Mouse (Mus musculus) mouse embryonic stem cell (cell line): Measurements from ENCODE around the gene Mybphl.

Experiments
- in situ Hi-C, 2 experiments: fragments of 300-500 bp; cut with MboI; formaldehyde crosslinking; loops; 1 replicate in 1 of 2; 3 replicates in 1 of 2; pipeline ENCODE4 v1.14.3; 2019 to 2020; ENCODE audit warnings: low sequenced_read_pairs in 2 of 2, low pct_unique_long_range_greater_than_20kb in 1 of 2, mixed read lengths in 1 of 2; ENCODE audit not compliant: unreplicated experiment in 1 of 2

Gene Mybphl

GRCm38 (mm10) chr3:108364270-108364995 lies at the start of gene Mybphl:
Mybphl (plus strand) TSS chr3:108364911.
- in situ Hi-C loops, result no loop called here

DNA sequence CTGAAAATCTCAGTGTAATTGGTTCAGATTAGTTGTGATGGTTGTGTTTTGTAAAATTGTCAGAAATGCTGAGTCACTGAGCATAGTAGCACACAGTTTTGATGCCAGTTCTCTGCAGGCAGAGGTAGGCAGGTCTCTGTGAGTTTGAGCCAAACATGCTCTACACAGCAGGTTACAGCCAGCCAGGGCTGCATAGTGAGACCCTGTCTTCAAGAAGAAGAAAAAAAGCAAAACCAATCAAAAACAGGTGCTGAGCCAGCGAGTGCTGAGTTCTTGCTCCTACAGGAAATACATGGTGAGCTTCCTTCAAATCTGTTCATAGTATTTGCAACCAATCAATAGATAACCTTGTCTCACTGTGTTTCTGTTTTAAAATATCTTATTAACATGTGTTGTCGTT lies 46.2 kb upstream of the Mybphl start:
- in situ Hi-C loops, result no loop called here

- in situ Hi-C loops, result no loop called here
Observed at GRCm38 (mm10) chr3:108321671-108322070, 43.0 kb upstream of the Mybphl start.

GRCm38 (mm10) chr3:108322136-108322535 lies 42.6 kb upstream of the Mybphl start:
- in situ Hi-C loops, result no loop called here

GRCm38 (mm10) chr3:108322962-108323361 lies 41.7 kb upstream of the Mybphl start:
- in situ Hi-C loops, result no loop called here

GRCm38 (mm10) chr3:108324837-108325236 lies 39.9 kb upstream of the Mybphl start:
- in situ Hi-C loops, result no loop called here

GRCm38 (mm10) chr3:108325521-108325920 lies 39.2 kb upstream of the Mybphl start:
- in situ Hi-C loops, result no loop called here

GRCm38 (mm10) chr3:108327275-108327674 lies 37.4 kb upstream of the Mybphl start:
- in situ Hi-C loops, result no loop called here

DNA sequence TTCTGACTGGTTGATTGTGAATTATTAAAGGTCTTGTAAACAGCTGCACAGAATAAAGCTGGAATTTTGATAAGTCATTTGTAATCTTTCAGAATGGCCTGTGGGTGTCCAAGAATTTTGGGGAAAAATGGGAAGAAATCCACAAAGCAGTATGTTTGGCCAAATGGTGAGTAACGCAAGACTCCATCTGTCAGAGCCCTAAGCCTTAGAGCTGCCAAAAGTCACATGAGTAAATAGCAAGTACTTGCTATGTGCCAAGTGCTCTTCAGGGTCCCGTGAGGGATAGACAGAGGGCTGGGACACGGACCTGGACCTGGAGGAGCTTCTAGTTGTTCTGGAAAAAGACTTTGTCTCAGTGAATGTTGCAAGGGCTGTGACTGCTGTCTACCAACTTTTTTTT lies 36.8 kb upstream of the Mybphl start:
- in situ Hi-C loops, result no loop called here

GRCm38 (mm10) chr3:108328441-108328841 lies 36.3 kb upstream of the Mybphl start:
- in situ Hi-C loops, result no loop called here

GRCm38 (mm10) chr3:108330812-108331211 lies 33.9 kb upstream of the Mybphl start:
- in situ Hi-C loops, result no loop called here

GRCm38 (mm10) chr3:108336878-108337277 lies 27.8 kb upstream of the Mybphl start:
- in situ Hi-C loops, result no loop called here

DNA sequence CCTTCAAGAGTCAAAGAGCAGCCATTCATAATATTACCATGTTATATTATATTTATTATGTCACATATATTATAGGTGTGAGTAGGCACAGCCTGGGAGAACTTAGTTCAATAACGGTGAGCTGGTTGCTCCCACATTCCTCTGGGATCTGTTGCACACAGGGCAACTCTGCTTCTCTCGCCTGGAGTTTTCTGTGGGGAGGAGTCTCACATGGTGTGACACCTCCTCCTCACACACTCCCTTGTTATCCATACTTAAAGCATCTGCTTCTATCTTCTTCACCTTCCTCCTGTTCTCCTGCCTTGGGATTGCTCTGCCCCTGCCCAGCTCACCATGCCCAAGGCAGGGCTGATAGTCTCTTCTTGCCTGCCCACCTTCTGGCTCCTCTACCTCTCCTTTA lies 23.7 kb upstream of the Mybphl start:
- in situ Hi-C loops, result no loop called here

GRCm38 (mm10) chr3:108342185-108342584 lies 22.5 kb upstream of the Mybphl start:
- in situ Hi-C loops, result no loop called here

DNA sequence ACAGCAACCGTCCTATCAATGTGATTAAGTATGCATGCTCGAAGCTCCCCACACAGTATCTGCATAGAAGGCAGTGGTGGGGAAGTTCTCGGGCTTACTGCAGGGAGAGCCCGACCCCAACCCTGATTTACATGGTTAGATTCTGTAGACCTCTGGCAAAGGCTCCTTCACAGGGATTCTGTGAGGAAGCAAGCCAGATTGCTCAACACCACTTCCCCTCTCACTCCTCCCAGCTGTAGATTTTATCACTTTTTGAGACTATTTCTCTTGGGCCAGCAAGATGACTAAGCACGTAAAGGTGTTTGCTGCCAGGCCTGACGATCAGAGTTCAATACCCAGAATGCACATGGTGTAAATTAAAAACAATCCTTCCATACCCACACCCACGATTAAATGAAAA lies 18.9 kb upstream of the Mybphl start:
- in situ Hi-C loops, result no loop called here

DNA sequence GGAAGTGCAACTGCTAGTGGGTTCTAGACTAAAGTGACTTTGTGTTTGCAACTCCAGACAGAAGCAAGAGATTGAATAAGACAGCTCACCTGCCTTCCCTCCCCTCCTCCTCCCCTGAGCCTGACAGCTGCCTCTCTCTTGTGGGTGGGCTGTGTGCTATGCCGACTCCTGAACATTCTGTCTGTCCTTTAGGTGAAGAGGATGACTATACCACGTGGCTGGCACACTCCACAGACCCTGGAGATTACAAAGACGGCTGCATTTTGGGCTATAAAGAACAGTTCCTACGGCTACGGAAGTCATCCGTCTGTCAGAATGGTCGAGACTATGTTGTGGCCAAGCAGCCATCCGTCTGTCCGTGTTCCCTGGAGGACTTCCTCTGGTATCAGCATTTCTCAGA lies 16.3 kb upstream of the Mybphl start:
- in situ Hi-C loops, result no loop called here

DNA sequence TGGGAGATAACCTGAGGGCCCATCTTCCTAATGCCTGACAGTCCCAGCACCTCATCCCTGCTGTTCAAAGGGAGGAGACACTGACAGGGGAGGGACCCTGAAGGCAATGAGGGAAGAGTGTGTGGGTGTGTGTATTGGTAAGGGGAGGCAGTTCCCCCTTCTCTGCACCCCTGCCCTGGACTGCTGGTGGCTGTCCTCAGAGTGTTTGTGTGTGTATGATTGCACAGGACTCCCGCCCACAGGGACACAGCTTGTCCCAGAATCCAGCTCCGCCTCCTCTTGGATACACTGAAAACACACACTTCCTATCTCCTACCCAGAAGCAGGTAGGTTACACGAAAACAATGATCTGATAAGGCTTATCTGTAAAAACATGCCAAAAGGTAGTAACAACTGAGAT lies 9.5 kb upstream of the Mybphl start:
- in situ Hi-C loops, result no loop called here

DNA sequence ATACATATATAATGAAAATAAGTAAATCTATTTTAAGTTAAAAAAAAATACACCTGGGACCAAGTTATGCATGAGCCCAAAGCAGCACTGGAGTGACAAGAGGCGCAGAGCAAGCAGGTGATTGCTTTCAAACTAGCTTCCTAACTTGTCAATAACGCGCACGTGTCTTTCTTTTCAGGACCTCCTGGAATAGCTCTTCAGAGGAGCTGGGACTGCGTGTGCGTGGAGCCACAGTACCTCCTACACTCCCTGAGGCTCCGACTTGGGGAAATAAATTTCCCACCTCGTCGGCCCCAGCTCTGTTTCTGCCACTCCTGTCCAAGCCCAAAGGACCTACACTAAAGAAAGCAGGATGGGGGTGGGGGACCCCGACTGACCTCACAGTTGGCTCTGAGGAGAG lies 7.7 kb upstream of the Mybphl start:
- in situ Hi-C loops, result no loop called here

GRCm38 (mm10) chr3:108358445-108358844 lies 6.3 kb upstream of the Mybphl start:
- in situ Hi-C loops, result no loop called here

- in situ Hi-C loops, result no loop called here
Observed at GRCm38 (mm10) chr3:108360894-108361293, 3.8 kb upstream of the Mybphl start.

DNA sequence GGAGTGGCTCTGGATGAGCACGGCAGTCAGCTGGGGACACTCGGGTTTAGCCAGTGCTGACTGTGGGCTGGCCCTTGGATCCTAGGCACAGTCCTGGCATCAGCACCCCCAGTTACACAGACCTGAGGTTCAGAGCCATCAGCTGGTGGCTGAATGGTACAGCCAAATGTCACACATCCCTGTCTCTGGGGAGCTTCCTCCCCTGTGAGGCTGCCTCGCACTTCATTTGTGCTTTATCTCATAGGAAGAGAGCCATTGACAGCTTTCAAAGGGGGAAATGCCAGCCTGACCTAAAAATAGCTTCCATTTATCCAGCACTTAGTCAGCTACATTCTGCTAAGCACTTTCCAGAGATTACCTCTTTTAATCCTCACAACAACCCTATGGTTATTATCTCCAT lies 1.1 kb upstream of the Mybphl start:
- in situ Hi-C loops, result no loop called here
